Comparison of ENCODE assay signal across 8 mouse cellular contexts in genomic region chr7:16401991-16402431, GRCm38 (mm10). TPM values are rescaled to one million over a fixed set of nuclear protein-coding genes. Genes with fewer than 3 reads are reported as not detected.
DNase-seq lines count a peak whose midpoint lies in the region; ATAC-seq and TF ChIP-seq lines count a peak whose summit lies in the region.

No protein-coding gene starts in this region.

- ATAC-seq in erythroblast, adult 5-6 weeks (replicated peaks; ENCODE audit: low FRiP score, poor library complexity, severe bottlenecking) = peak; percentile 36
- ATAC-seq in megakaryocyte-erythroid progenitor cell, adult 5-6 weeks (replicated peaks; ENCODE audit: low FRiP score, low TSS enrichment, poor library complexity, severe bottlenecking) = peak; percentile 23

- peak overlapping the region; percentile 100 for H3K27ac ChIP-seq in bone marrow, adult 2 months (ENCODE audit: control insufficient read depth, insufficient read depth, low read depth, low read length, poor library complexity)
- peak overlapping the region; percentile 98 for H3K27ac ChIP-seq in hindbrain, embryonic 10.5 days

- TF ChIP-seq POLR2A in bone marrow, adult 2 months (IDR thresholded peaks at IDR 0.05; ENCODE audit: borderline replicate concordance, control insufficient read depth, low read depth, low read length) = peak; percentile 91

- H3K4me3 ChIP-seq in bone marrow, adult 2 months (replicated peaks; ENCODE audit: control insufficient read depth, low read depth, low read length) = peak overlapping the region; percentile 84
- peak overlapping the region; percentile 90 for H3K4me3 ChIP-seq in hindbrain, embryonic 10.5 days

- TF ChIP-seq CTCF in bone marrow, adult 2 months (IDR thresholded peaks at IDR 0.05; ENCODE audit: control insufficient read depth, insufficient read depth, low read length) = no peak

- H3K27me3 ChIP-seq in hindbrain, embryonic 10.5 days (ENCODE audit: insufficient read depth, poor library complexity, severe bottlenecking) = no peaks in the 10 kb centered on the region

- H3K9me3 ChIP-seq in hindbrain, embryonic 10.5 days = no peaks in the 10 kb centered on the region

- intact Hi-C loops in left cerebral cortex, postnatal 36 days (cut with DNase I) = loop anchor here (2.0 kb wide), 1 partner anchor 213 kb away; the partner anchor contains the start of gene Arhgap35

- under 1% methylated on average over 17 of the region's 17 CpGs for WGBS in bone marrow, adult 2 months
- under 1% methylated on average over 17 of the region's 17 CpGs for WGBS in hindbrain, embryonic 10.5 days

- H3K36me3 ChIP-seq in hindbrain, embryonic 10.5 days = peaks cover 22% of the 10 kb centered on the region

- H3K4me1 ChIP-seq in bone marrow, adult 2 months (ENCODE audit: control insufficient read depth, insufficient read depth, low read length) = peaks cover 11% of the 10 kb centered on the region
- H3K4me1 ChIP-seq in hindbrain, embryonic 10.5 days (replicated peaks) = peaks cover 44% of the 10 kb centered on the region

- peak; percentile 34 to 47 for DNase-seq in frontal cortex, postnatal 36 days (ENCODE audit: low spot score in 2 of 2)
- no peak for DNase-seq in frontal cortex, postnatal 25 days (ENCODE audit: low spot score in 2 of 2)
- DNase-seq in hindbrain, embryonic 10.5 days (ENCODE audit: low spot score) = peak; percentile 43
- peak; percentile 41 to 50 for DNase-seq in left cerebral cortex, postnatal 36 days (ENCODE audit: low spot score in 2 of 2)
- peak; percentile 85 to 90 for DNase-seq in spleen, postnatal 4 days (ENCODE audit: low spot score in 2 of 2)

RNA-seq across cellular contexts. Expression of gene Zc3h4, which starts 1.3 kb away (rescaled TPM):
- polyA plus RNA-seq in bone marrow, adult 2 months (2011; ENCODE audit: insufficient read depth, insufficient read length, low replicate concordance, missing spikeins) = 56.8 and 95.0 TPM in 2 replicates
- total RNA-seq in erythroblast, adult 5-6 weeks (2015; ENCODE audit: low replicate concordance) = 37.4 and 37.7 TPM in 2 replicates
- 82.9 and 103 TPM in 2 replicates for total RNA-seq in erythroblast, adult 5-6 weeks (2017; ENCODE audit: low replicate concordance)
- 20.5 and 23.0 TPM in 2 replicates for polyA plus RNA-seq in hindbrain, embryonic 10.5 days (2016; fragmentation: Nextera tagmentation; extraction: Ambion mirVana)
- total RNA-seq in left cerebral cortex, postnatal 36 days (2021) = 10 to 100 TPM; 66.3 to 67.7 TPM
- total RNA-seq in megakaryocyte-erythroid progenitor cell, adult 5-6 weeks (2014; fragmentation: Nextera tagmentation) = 60.7 and 66.9 TPM in 2 replicates
- total RNA-seq in megakaryocyte-erythroid progenitor cell, adult 5-6 weeks (2017) = 29.5 and 39.1 TPM in 2 replicates

RNA-seq across cellular contexts. Expression of gene Sae1, which starts 14.4 kb away (rescaled TPM):
- 66.8 and 78.5 TPM in 2 replicates for polyA plus RNA-seq in bone marrow, adult 2 months (2011; ENCODE audit: insufficient read depth, insufficient read length, low replicate concordance, missing spikeins)
- total RNA-seq in erythroblast, adult 5-6 weeks (2015; ENCODE audit: low replicate concordance) = 19.4 and 29.5 TPM in 2 replicates
- 61.9 and 62.0 TPM in 2 replicates for total RNA-seq in erythroblast, adult 5-6 weeks (2017; ENCODE audit: low replicate concordance)
- polyA plus RNA-seq in hindbrain, embryonic 10.5 days (2016; fragmentation: Nextera tagmentation; extraction: Ambion mirVana) = 371 and 455 TPM in 2 replicates
- 100 to 1,000 TPM; 104 to 111 TPM for total RNA-seq in left cerebral cortex, postnatal 36 days (2021)
- 132 and 134 TPM in 2 replicates for total RNA-seq in megakaryocyte-erythroid progenitor cell, adult 5-6 weeks (2014; fragmentation: Nextera tagmentation)
- 478 and 490 TPM in 2 replicates for total RNA-seq in megakaryocyte-erythroid progenitor cell, adult 5-6 weeks (2017)

RNA-seq across cellular contexts. Expression of gene Tmem160, which starts 50.6 kb away (rescaled TPM):
- 21.7 and 45.2 TPM in 2 replicates for polyA plus RNA-seq in bone marrow, adult 2 months (2011; ENCODE audit: insufficient read depth, insufficient read length, low replicate concordance, missing spikeins)
- total RNA-seq in erythroblast, adult 5-6 weeks (2015; ENCODE audit: low replicate concordance) = 8.2 TPM in 1 of 2 replicates, not detected in the other
- total RNA-seq in erythroblast, adult 5-6 weeks (2017; ENCODE audit: low replicate concordance) = 4.6 and 6.1 TPM in 2 replicates
- polyA plus RNA-seq in hindbrain, embryonic 10.5 days (2016; fragmentation: Nextera tagmentation; extraction: Ambion mirVana) = 67.4 and 70.9 TPM in 2 replicates
- total RNA-seq in left cerebral cortex, postnatal 36 days (2021) = 10 to 100 TPM; 62.3 to 85.7 TPM
- total RNA-seq in megakaryocyte-erythroid progenitor cell, adult 5-6 weeks (2014; fragmentation: Nextera tagmentation) = 34.3 and 39.2 TPM in 2 replicates
- total RNA-seq in megakaryocyte-erythroid progenitor cell, adult 5-6 weeks (2017) = 16.3 and 16.9 TPM in 2 replicates

Comparison
In these comparisons a context has a peak if more than half of its experiments do, and no peak if none do; other contexts are left out.
1. DNase-seq: peak in frontal cortex, postnatal 36 days (2 of 2), hindbrain, embryonic 10.5 days (single experiment), left cerebral cortex, postnatal 36 days (2 of 2) and spleen, postnatal 4 days (2 of 2); none in frontal cortex, postnatal 25 days (0 of 2).